Mouse (Mus musculus): ENCODE data around the gene Gpcpd1.
"Not testable (repeated sequence)": the region's sequence is repeated elsewhere in the genome, so short reads cannot be mapped to it uniquely, and the experiment has no call there.

Gpcpd1 gene

DNA sequence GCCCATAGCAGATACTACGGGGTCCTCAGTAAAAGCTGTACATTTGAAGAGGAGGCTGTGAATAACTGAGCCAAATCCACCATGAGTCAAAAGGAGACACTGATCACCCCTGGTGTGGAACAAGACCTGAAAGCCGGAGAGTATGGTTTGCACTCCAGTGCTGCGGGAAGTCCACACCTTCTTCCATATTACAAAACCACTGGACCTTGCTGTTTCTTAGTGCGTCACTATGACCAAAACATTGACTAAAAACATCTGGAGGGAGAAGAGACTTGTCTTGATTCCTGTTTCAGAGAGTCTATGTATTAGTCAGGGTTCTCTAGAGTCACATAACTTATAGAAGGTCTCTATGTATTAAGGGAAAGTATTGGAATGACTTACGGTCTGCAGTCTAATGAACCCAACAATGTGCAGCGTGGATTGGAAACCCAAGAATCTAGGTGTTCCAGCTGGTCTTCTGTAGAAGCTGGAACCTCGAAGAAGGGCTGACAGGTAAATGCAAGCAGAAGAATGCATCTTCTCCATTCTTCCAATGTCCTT is at the start of gene Gpcpd1:
Gene Gpcpd1 (minus strand): TSS at position 490 of the 540 bp plus-strand sequence.
- DNase-seq (ENCODE audit: low read depth, low spot score) = no peak

DNA sequence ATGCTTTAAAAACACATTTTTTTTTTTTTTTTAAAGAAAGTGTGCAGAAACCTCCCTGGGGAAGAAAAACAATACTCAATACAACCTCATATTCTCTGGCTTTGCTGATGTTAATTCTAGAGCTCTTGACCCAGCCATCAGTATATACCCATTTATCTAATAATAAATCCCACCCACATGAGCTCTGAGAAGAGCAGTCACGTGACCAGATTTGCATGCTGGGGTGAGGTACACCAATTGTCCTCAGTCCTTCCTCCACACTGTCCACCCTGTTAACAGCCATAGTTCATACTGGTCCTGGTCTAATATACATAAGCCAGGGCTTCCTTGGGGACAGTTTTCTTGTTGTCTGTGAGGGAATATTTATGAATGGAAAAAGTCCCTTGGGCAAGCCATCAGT is 49.0 kb upstream of the Gpcpd1 start:
- DNase-seq (ENCODE audit: low read depth, low spot score) = no peak

GRCm38 (mm10) chr2:132628626-132629025 is 41.1 kb upstream of the Gpcpd1 start:
- no peak for DNase-seq (ENCODE audit: low read depth, low spot score)

DNA sequence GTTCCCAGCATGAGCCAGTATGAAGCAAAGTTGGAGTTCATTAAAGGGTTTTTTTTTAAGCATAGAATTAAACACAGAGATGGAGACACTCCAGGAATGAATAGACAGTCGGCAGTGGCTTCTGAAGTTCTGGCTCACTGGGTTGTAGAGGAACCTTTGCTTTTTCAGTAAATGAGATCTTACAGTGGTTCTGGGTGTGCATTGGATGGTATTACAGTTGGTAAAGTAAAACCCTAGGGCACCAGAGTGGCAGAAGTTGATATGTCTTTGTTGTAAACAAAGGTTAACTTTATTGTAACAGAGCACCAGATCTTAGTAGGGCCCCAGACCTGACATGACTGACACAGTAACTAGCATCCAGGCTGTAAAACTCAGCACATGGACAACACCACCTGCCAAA is 35.6 kb upstream of the Gpcpd1 start:
- no peak for DNase-seq (ENCODE audit: low read depth, low spot score)

DNA sequence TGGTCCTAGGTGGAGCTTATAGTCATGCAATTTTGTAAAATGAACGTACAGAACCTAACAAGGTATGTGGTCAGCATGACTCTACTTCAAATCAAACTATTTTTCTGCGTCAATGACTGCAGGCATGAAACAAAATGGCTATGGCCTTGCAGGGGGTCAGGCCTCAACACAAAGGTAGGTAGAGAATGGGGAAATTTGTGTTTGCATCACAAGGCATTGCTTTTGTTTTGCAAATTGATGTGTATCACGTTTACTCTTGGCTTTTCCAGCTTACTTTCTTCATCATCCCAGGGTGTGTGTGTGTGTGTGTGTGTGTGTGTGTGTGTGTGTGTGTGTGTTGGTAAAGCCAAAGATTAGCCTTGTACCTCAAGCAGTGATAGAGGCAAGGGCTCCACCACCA is 30.2 kb upstream of the Gpcpd1 start:
- no peak for DNase-seq (ENCODE audit: low read depth, low spot score)

GRCm38 (mm10) chr2:132613581-132614188 is 26.2 kb upstream of the Gpcpd1 start:
- DNase-seq (ENCODE audit: low read depth, low spot score) = no peak

DNA sequence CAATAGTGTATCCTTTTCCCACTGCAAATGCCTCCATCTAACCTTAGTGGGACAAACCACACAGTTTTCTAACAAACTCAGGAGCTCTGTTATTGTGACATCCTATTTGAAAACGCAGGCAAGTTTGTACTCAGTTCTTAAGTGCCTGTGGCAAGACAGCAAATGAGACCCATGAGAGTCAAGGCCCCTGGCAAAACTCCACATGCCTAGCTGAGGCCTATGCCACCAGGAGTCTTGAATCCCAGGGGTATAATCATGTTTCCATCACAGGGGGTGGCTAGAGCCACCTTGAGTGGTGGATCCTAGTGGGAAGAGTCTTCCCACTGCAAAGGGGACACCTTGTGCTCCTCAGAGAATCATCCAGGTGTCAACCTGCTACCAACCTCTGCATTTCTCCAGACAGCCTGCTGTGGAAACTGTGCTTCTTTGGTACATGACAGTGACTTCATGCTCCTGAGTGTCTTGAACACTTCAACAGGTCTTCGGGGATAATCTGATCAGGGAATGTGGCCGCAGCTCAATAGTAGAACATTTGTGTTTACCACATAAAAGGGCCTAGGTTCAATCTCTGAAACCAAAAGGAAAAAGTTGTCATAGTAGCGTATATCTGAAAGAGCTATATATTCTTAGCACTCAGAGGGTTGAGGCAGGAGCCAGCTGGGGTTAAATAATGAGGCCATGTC is 24.2 kb upstream of the Gpcpd1 start:
- DNase-seq (ENCODE audit: low read depth, low spot score) = no peak

GRCm38 (mm10) chr2:132607141-132608093 is 19.9 kb upstream of the Gpcpd1 start:
- DNase-seq (ENCODE audit: low read depth, low spot score) = no peak

DNA sequence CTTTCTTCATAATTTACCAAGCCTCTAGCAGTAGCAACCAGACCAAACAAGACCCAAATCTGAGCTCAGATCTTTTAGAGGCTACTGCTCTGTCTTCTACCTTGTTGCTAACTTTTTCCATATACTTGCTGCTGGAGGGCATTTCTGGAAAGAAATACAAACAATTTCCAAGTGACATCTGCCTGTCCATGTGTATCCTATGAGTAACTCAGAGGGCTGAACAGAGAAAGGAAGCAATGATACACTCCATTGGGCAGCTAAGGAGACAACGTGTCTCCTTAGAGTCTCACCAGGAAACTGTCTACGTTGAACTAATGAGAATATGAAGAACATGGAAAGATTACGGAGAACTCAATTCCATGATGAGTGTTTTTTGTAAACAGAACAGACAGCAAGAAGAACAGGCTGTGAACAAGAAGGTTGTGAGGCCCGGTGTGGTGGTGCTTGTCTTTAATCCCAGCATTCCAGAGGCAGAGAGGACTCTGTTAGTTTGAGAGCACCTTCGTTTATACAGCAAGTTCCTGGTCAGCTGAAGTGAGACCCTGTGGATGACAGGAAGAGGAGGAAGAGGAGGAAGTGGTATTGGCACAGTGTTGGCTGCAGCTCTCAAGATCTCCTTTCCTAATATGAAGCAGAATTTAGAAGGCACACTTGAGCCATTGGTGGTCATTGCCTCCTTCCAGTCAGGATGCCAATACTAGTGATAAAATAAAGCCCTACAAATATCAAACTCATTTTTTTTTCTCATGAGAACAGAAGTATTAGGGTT is 18.4 kb upstream of the Gpcpd1 start:
- DNase-seq (ENCODE audit: low read depth, low spot score) = no peak

- DNase-seq (ENCODE audit: low read depth, low spot score) = no peak
Observed at GRCm38 (mm10) chr2:132604922-132605321, 17.4 kb upstream of the Gpcpd1 start.

- DNase-seq (ENCODE audit: low read depth, low spot score) = no peak
Observed at GRCm38 (mm10) chr2:132603706-132604105, 16.2 kb upstream of the Gpcpd1 start.

- no peak for DNase-seq (ENCODE audit: low read depth, low spot score)
Observed at GRCm38 (mm10) chr2:132601777-132602176, 14.2 kb upstream of the Gpcpd1 start.

GRCm38 (mm10) chr2:132600081-132600480 is 12.6 kb upstream of the Gpcpd1 start:
- DNase-seq (ENCODE audit: low read depth, low spot score) = no peak

DNA sequence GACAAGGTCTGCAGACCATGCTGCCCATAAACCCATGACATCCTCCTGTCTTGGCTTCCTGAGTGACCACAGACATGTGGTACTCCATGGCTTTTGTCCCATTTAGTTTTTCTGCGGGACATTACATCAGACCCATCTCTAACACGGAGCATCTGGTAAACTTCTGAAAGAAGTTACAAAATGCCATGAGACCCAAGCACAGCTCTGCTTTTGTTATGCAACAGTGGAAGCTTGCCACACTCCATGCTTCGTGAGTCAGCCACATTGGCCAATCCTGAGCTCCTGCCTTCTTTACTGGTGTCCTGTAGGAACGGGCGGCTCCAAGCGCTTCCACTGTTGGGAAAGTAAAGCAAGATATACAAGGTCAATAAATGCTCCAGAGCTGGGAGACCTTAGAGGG is 11.6 kb upstream of the Gpcpd1 start:
- DNase-seq (ENCODE audit: low read depth, low spot score) = no peak

- DNase-seq (ENCODE audit: low read depth, low spot score) = no peak
Observed at GRCm38 (mm10) chr2:132597866-132598480, 10.4 kb upstream of the Gpcpd1 start.

- DNase-seq (ENCODE audit: low read depth, low spot score) = no peak
Observed at GRCm38 (mm10) chr2:132597226-132597625, 9.7 kb upstream of the Gpcpd1 start.

DNA sequence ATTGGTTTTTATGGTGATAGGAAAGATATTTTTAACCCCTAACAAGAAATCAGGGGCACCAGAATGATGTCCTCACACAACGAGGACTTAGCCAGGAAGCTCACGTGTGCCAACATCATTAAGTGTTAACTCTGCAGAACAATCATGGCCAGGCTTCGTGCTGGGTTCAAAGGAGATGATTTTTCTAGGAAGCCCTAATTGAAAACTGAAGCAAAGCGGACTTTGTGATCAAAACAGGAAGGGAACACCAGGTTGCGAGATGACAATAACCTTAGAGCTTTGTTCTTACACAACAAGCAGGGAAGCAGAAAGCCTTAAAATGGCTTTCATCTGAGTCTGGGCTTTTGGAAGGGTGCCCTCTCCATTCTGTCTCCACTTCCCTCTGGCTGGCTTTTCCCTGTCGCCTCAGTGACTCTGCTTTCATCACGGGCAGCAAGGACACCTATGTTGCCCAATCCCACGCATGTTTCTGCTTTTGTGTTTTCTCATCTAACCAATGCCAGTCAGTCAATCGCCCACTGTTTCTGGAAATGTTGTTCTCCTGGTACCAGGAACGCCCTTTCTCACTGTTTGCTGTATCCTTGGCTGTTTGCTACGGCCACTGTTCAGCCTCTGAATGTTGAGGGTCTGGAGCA is 8.2 kb upstream of the Gpcpd1 start:
- DNase-seq (ENCODE audit: low read depth, low spot score) = no peak

- DNase-seq (ENCODE audit: low read depth, low spot score) = no peak
Observed at GRCm38 (mm10) chr2:132592126-132592525, 4.6 kb upstream of the Gpcpd1 start.

GRCm38 (mm10) chr2:132591579-132591978 is 4.0 kb upstream of the Gpcpd1 start:
- not testable (repeated sequence) for DNase-seq (ENCODE audit: low read depth, low spot score)

- no peak for DNase-seq (ENCODE audit: low read depth, low spot score)
Observed at GRCm38 (mm10) chr2:132589906-132590538, 2.5 kb upstream of the Gpcpd1 start.

Data from forelimb bud, embryonic 11.5 days (tissue).